Mouse (Mus musculus) limb, embryonic 12.5 days (tissue): ENCODE measurements around the gene a. TPM values are rescaled to one million over a fixed set of nuclear protein-coding genes. Genes with fewer than 3 reads are reported as not detected.

ENCODE experiments used
- polyA plus RNA-seq: library from polyadenylated mRNA; unstranded; fragments of >200 nt; fragmentation: Nextera tagmentation; extraction: Ambion mirVana; gene quantifications from 2 replicates; pipeline ENCODE4 v1.2.1, GENCODE M21; 2016

a gene
- polyA plus RNA-seq, 1 experiment from 2014 or later, result 10.9 TPM

Other genes starting within 250 kb of the a start
- gene 1700003F12Rik, start 244.3 kb upstream of the a start, polyA plus RNA-seq, result 1.1 and 1.3 TPM in 2 replicates
- 0.18 and 0.55 TPM in 2 replicates for gene Actl10, start 239.6 kb upstream of the a start, polyA plus RNA-seq
- gene Necab3, start 232.5 kb upstream of the a start, polyA plus RNA-seq, result 4.4 and 4.7 TPM in 2 replicates
- gene E2f1, start 221.5 kb upstream of the a start, polyA plus RNA-seq, result 25.5 and 28.8 TPM in 2 replicates
- 14.8 and 16.0 TPM in 2 replicates for gene Pxmp4, start 187.7 kb upstream of the a start, polyA plus RNA-seq
- 1.3 and 1.5 TPM in 2 replicates for gene Zfp341, start 178.1 kb upstream of the a start, polyA plus RNA-seq
- gene 4930519P11Rik, start 178.0 kb upstream of the a start, polyA plus RNA-seq, result not detected in 2 replicates
- 24.8 and 25.4 TPM in 2 replicates for gene Chmp4b, start 139.7 kb upstream of the a start, polyA plus RNA-seq
- not detected in 2 replicates for gene Gm14214, start 21.4 kb upstream of the a start, polyA plus RNA-seq
- 50.1 and 61.3 TPM in 2 replicates for gene Raly, start 306 bp upstream of the a start, polyA plus RNA-seq
- 107 and 113 TPM in 2 replicates for gene Eif2s2, start 101.5 kb downstream of the a start, polyA plus RNA-seq
- gene Gm14226, start 226.9 kb downstream of the a start, polyA plus RNA-seq, result 3.6 and 5.1 TPM in 2 replicates